Mouse (Mus musculus): ENCODE measurements around the gene Eps15l1.

DNA sequence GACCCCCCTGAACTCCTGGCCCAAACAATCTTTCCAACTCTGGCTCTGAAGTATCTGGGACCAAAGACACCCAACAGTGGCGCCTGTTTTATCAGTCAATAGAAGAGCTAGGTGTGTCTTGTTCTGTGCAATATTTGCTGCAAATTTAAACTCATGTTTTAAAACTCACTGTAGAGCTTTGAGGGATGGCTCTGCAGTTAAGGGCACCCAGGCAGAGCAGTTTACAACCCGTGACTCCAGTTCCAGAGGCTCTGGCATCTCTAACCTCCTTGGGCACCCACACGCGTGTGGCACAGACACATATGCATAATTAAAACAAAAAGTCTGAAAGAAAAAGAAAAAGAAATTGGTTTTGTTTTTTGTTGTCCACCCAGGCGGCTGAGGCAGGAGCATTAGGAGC, 119.8 kb downstream of the Eps15l1 start:
- no peak for TF ChIP-seq CTCF (IDR thresholded peaks at IDR 0.05; ENCODE audit: low read depth, low read length)
- TF ChIP-seq POLR2A (IDR thresholded peaks at IDR 0.05; ENCODE audit: borderline replicate concordance, low read depth, low read length) = no peak
